Mouse (Mus musculus) B cell, adult 2 months (primary cell): ENCODE measurements around the gene Borcs7.
A peak's percentile ranks its signal among the peaks of the same experiment; 100 is the strongest.

Source experiments
- DNase-seq, 2 experiments: peaks; one replicate each; pipeline ENCODE4 v3.0.0; 2022

Borcs7 gene

DNA sequence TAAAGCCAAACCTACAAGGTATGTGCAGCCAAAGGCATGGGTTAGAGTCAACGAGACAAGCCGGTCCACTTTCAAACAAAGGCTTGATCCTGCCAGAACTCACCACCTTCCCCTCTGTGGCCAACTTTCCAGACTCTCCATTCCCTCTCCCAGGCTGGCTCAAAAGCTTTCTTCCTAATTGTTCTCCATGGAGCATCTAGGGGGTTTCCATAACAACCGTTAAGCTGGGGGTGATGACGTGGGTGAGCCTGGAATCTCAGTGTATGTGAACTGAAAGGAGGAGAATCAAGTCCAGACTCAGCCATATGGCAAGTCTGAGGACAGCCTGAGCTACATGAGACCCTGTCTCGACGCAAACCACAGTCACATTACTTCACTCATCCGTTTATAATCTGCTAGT lies 24.2 kb upstream of the Borcs7 start:
- DNase-seq = no peak

DNA sequence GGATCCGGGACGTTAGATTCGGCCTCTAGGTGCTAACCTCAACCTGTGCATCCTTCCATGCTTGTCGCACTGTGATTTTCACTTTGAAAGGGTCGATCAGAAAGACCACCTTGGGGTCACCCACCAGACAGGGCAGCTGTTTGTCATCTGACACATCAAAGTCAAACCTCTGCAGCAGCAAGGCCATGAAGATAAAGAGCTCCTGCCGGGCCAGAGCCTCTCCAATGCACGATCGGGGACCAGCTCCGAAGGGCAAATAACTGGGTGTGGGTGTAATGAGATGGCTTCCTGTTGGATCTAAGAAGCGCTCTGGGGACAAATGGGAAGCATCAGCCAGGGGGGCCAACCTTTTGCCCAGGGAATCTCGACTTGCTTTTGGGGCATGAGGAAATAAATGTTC lies 22.4 kb upstream of the Borcs7 start:
- DNase-seq = no peak

DNA sequence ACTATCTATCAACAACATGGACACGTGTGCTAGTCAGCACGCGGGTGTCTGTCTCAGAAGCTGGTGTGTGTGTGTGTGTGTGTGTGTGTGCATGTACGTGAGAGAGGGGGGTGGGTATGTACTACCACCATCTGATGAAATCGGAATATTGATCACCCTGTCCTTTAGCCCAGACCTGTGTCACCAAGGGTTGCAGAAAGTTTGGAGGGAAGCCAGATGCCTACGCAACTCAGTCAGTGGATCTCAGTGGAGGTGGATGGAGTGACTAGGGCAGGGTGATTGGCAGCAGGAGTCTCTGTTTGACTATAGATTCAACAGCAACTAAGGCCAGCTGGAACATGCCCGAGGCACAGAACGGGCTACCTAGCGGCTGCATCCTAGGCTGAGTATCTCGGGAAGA lies 21.4 kb upstream of the Borcs7 start:
- no peak for DNase-seq

DNA sequence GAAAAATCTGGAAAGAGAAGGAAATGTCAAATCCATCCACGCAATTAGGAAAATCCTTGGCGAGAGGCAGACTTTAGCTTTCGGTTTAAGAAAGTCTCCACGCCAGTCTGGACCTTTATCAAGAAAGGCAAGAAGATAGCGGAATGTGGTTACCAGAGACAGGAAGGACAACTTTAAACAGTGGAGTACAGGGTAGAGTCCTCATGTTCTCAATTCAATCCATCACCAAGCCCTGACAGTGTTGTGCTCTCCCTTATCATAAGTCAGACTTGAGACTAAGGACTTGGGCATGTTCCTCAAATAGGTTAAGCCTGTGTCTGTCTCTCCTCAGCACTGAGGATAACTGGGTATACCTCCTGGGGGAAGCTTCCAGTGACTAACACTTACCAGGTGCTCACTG lies 19.9 kb upstream of the Borcs7 start:
- no peak for DNase-seq

DNA sequence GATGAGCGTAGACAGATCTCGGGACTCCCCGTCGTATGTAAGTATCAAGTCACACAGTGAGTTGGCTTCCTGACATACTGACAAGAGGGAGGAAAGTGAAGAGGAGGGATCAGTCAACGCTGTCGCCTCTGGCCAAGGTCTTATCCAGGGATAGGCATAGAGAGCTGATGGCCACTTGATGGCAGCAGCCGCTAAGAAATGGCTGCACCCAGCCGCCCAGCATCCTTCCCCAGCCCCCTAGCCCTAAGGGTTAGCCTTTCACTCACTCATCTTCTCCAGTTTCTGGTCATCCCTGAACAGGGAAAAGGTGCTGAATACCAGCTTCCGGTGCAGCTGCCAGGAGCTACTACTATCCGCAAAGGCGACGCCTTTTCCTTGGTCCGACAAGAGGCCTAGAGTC lies 19.0 kb upstream of the Borcs7 start:
- peak; percentile 75 to 76 for DNase-seq

DNA sequence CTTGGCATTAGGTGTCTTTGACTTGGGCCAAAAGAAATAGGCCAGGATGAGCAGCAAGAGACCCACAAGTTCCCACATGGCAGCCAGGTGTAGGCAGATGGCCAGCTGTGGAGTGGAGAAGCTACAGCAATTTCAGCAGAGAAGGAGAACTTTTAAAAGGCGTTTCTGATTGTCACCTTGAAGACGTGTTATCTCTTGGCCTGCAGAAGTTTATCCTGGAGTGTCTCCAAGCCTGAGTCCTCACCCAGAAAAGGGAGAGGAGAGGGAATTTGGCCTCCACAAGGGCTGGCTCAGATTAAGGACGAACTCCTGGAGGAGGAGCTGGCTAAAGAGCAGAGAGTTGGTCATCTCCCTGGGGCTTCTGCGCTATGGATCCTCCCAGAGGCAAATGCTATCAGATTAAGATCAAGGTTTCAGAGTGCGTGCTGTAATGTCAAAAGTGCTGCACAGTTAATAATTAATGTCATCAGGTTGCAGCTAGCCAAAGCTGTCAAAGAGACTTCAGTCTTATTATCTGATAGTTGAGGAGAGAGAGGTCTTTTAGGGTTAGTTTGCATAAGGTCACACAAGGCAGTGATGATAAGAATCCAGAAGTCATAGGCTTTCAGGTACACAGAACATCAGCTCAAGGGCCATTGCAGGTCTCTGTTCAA lies 16.8 kb upstream of the Borcs7 start, which contains the start of gene Cyp17a1:
TSS of gene Cyp17a1 (minus strand) at position 407 of the 653 bp plus-strand sequence.
- no peak for DNase-seq

DNA sequence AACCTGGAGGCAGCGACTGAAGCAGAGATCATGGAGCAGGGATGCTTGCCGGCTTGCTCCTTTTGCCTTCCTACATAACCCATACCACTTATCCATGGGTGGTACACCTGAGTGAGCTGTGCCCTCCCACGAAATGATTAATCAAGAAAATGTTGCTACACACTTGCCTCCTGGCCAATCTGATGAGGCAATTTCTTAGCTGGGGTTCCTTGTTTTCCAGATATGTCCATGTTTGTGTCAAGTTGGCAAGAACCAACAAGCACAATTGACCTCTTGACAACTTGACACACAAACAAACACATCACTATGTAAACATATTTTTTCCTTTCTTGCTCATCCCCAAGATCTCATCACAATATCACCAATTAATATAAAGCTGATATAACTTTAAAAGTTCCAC lies 14.1 kb upstream of the Borcs7 start:
- no peak for DNase-seq

DNA sequence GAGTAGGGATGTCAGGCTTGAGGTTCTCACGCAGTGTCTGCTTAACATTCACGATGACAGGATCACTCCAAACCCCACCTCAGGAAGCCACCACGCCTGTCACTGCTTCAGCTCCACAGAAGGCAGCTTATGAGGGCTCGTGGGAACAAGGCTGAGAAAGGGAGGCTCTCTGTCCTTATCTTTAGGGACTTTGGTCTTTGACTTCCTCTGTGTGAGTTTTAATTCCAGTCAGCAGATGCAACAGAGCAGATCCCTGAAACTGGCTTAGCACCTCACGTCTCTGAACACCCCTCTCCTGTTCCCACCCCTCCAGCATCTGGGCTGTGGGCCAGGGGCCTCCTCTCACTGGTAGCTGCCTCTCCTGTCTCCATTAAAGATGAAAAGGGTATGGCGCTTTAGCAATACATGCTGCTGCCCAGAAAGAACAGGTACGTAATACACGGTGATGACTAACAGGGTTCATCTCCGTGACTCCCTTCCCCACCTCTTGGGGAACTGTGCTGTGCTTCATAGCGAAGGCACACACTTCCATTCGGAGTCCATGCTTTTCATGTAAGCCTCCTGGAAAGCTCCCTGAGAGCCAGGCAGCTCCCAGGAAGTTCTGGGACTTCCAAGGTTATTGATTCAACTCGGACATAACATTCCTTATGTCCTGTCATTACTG lies 9.9 kb upstream of the Borcs7 start:
- DNase-seq = no peak

DNA sequence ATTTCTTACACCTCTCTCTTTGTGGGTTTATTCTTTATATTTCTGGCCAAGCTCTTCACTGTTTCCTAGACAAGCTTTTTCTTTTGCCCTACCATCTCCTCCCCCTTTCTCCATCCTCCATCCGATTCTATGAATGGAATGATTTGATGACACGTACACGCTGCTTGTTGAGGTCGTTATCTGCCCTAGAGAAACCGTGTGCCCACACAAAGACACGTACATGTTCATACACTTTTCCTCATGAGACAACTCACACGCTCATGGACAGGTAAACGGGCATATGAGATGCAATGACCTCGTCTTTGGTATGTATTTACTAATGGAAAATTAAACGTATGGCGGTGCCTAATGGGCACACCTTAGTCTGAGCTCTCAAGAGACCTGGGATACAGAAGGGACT lies 681 bp downstream of the Borcs7 start:
- no peak for DNase-seq

DNA sequence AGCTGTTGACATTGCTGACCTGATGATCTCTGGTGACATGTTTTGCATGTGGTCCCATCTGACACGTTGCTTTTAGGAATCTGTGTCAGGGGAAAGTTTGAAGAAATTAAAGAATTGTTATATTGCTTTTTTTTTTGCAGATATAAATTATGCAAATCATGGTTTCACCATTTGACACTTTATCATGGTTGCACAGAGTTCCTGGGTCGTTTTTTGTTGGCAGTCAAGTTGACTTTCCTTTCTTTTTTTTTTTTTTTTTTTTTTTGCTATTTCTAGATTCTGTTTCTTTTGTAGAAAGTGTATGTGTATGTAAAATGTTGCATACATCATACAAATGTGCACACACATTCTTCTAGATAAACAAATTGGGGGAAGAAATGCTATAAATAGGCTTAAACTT lies 1.4 kb downstream of the Borcs7 start:
- no peak for DNase-seq

DNA sequence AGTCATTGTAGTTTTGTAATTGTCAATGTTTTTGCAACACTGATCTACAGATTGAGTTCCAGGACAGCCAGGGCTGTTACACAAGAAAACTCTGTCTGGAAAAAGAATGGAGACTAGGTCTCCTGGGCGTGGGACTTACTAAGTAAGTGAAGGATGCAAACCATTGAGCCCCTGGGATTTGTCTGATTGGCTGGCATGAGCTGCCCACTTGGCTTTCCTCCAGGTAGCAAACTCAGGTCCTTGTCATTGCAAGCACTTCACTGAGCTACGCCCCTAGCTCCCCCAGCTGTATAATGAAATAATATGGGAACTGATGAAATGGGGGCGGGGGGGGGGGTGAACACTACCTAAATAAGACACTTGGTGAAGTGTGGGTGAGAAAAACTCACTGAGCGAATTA lies 3.4 kb downstream of the Borcs7 start:
- no peak for DNase-seq

DNA sequence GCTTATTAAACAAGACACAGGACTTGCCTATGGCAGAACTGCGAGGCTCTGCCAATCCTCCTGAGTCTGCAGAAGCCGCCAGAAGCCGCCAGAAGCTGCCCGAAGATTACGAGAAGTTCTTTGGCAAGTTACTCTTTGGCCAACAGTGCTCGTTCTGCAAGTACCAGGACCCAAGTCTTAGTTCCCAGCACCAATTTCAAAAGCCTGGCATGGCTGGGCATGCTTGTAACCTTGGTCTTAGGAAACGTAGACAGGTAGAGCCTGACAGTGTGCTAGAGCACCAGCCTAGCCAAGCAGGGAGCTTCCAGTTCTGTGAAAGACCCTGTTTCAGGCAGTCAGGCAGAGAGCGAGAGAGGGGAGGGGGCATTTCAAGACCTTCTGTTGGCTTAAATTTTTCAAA lies 6.8 kb downstream of the Borcs7 start:
- no peak for DNase-seq

DNA sequence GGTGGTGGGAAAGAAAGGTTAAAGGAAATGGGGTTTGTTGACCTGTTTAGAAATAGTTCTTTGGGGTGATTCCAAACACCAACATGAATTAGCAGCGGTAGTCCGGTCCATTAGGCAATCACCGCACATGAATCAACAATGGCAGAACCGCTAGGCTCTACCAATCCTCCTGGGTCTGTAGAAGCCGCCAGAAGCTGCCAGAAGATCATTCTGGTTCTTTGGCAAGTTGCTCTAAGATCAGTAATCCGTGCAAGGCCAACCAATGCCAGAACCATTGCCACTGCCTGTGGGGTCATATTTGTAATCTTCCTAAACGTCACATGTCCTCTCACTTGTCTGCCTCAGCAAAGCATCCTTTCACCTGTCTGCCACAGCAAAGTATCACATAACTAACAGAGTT lies 7.2 kb downstream of the Borcs7 start:
- DNase-seq = no peak

DNA sequence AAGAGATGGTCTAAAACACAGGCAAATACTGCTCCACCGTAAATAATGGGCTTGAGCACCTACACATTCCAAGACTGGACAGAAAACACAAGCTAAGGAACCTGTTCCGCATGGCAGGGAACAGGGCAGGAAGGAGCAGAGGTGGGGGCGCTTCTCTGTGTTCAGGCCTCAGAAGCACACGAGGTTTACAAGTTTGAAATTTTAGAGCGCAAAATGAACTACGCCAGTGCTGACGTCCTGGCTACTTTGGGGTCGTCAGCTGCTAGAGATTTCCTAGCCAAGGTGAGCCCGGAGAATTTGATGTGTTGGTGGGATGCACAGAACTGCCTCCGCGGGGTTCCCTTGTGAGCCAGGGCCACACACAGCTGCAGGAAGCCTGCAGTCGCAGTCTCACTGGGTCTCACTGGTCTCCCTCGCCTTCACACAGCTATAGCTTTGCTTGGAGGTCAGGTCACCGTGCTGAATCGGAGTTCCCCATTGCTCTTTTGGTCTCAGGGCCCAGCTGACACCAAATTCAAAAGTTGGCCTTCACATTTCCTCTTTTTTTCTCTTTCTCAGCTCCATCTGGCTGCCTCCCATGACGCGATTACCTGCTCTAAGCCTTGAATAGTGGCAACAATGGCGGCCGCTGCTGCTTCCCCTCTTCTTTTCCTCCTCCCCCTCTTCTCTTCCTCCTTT lies 8.3 kb downstream of the Borcs7 start:
- DNase-seq = peak; percentile 63 to 70

DNA sequence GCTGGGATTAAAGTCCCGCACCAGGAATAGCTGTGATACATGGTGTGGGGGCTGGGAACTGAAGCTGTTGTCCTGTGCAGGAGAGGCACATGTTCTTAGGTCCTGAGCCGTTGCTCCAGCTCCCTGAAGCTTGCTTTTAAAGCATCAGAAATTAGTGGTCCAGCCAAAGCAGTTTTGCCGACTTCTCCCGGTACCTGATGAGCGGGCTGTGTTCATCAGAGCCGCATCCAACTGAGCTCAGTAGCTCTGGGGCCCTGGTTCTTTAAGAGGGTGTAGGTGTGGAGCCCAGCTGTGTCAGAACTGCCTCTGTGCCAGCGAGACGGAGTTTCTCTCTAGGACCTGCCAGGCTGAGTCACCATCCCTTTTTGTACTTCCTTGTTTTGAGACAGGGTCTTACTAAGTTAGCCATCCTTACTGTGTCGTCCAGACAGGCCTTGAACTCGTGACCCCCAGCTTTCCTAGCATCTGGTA lies 9.3 kb downstream of the Borcs7 start:
- peak; percentile 35 to 38 for DNase-seq

DNA sequence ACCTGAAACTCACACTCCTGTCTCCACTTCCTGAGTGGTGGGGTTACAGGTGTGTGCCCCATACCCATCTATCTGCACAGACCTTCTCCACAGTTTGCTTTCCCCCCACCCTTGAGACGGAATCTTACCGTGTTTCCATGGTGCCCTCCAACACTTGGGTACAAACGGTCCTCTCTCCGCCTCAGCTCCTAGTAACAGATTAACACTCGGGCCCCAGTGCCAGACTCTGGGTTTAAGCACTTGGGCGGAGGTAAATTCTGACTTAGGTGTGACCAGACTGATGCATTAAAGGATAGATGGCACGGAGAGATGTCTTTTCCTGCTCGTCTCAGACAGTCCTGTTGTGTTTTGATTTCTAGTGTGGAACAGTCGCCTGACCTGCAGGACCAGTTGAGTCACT lies 11.4 kb downstream of the Borcs7 start:
- no peak for DNase-seq

DNA sequence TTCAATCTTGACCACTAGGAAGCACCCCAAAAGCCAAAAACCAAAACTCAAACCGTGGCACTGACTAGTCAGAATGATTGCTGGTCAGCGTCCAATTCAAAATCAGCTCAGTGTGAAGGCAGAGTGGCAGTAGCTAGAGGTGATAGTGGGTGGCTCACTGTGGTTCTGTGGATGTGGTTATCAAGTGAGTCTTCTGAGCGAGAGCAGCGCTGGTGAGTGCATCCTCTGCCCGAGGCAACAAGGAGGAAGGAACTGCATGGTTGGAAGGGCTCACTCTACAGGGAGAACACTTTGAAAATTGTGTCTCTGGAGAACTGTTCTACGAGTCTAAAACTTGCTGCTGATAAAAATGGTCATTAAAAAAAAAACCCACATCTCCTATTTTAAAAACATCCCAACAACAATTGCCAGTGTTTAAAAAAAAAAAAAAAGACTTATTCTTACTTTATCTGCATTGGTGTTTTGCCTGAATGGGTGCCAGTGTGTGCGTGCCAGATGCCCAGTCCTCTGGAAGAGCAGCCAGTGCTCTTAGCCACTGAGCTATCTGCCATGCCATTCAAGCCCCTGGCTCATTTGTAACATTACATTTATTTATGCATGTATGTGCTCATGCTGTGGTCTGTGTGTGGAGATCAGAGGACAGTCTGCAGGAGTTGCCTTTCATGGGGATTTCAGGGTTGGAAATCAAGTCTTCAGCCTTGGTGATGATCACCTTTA lies 16.2 kb downstream of the Borcs7 start:
- peak; percentile 22 to 28 for DNase-seq

DNA sequence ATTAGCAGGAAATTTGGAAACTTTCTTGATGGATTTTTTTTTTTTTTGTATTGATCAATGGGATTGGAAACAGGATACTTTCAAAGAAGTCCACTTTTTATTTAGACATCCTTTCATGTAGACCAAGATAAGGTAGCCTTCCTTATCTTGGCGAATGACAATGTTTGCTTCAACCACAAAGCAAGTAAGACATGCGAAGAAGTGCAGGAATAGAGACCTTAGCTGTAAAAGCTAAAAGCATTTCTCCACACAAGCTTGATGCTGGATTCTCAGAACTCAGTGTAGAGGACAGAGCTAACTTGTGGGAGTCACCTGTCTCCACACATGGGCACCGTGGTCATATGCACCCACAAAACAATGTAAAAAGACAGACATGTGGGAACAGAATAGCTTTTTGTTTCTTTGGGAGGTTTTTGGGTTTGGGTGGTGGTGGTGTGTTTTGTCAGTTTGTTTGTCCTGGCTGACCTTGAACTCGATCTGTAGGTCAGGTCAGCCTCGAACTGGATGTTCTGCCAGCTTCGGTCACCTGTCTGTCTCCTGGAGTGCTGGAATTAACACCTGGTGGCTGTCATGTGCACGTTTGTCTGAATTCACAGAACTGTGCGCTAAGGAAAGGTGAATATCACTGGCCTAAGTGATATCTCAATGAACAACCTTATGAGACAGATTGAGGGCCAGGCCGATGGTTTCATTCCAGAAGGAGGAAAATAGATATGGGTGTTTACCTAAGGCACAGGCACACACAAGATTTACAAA lies 17.0 kb downstream of the Borcs7 start:
- no peak for DNase-seq

DNA sequence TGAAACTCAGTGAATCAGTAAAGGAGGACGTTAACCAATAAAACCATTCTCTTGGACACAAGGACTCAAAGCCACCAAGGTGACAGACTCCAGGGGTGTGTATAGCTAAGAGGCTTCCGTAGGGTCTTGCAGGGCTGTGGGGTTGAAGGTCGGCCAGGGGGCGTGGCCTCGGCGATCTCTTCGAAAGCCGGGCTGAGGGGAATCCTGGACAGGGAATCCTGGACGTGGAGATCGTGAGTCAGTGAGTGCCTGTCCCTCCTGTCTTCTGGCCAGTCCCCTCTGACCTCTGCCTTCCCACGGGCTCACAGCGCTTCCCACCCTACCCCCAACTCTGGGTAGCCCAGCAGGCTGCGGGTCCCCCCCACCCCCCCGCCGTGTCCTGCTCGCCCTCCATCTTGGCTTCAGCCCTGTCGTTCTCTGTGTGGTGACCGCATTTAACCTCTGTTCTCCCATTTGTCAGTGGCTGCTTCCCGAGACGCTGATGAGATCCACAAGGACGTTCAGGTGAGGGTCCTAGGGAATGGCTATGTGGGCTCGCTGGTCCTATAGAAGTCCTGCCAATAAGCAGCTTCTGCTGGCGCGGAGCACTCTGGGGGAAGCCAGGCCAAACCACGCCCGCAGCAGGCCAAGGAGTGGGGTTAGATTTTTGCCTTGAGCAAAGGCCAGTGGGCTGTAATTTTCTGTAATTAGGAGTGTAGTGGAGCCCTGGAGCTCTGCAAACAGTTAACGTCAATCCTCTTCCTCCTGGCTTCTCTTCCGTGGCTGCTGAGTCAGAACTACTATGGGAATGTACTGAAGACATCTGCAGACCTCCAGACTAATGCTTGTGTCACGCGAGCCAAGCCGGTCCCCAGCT lies 17.8 kb downstream of the Borcs7 start, which contains the start of gene As3mt:
TSS of gene As3mt (plus strand) at position 163 of the 856 bp plus-strand sequence.
- DNase-seq = peak; percentile 74

DNA sequence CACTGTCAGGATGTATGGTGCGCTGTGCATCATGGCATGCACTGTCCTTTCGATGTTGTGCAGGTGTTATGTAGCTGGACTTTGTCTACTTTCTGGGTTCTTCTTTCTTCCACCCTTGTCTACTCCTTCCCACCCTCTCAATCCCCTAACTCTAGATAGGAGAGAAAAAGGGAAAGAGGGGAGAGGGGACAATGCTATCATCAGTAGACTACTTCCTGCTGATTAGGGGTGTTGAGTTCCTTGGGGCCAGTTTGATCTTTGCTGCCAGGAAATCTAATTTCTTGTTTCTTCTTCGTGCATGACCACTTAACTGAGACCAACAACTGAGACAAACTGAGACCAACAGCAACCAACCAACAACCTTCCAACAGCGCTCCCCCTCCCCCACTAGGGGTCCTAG lies 20.9 kb downstream of the Borcs7 start:
- DNase-seq = no peak

DNA sequence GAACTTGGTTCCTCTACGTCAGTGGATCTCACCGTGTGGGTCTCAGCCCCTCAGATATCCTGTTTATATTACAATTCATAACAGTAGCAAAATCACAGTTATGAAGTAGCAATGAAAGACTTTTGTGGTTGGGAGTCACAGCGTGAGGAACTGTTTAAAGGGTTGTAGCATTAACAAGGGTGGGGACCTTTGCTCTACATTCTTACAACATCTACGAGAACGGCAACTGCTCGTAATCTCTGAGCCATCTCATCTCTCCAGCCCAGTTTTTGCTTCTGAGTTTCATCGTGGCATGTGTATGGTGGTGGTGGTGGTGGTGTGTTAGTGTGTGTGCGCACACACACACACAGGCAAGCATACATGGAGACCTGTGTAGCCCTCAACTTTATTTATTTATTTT lies 24.5 kb downstream of the Borcs7 start:
- no peak for DNase-seq

DNA sequence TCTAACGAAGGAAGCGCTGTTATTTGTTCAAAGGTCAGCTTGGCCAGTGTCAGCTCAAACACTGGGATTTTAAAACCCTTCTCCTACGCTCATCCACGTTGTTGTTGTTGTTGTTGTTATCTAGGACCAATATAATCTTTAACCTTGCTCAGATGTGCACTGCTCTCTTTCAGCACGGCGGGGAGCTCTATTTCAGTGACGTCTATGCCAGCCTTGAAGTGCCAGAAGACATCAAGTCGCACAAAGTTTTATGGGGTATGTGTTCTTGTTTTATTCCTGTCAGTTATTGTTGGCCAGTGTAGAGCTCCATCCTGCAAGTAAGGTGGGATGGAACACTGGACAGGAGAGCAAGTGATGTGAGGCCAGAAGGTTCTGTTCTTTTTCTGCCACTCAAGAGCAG lies 25.3 kb downstream of the Borcs7 start:
- no peak for DNase-seq
